Mouse (Mus musculus): ENCODE measurements around the gene Olfr983.

Gene Olfr983

DNA sequence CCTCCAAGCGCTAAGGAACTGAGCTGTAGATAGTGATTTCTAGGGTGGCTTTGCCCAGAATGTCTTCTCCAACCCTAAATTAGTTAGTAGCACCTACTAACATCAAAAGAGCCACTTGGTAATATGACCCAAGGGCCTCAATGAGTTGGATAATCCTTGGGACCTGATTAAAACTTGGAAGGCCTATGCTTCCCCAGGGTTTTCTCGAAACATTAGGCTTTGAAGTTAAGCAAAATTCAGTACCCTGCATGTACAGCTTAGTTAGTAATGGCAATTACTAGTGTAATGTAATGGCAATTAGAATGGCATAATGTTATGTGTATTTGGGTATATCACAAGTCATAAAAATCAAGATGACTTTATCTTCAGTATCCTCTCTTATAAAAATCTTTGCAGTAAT is at the start of gene Olfr983:
TSS of gene Olfr983 (minus strand) at position 101 of the 400 bp plus-strand sequence.
- DNase-seq (ENCODE audit: low read depth, low spot score): no peak

DNA sequence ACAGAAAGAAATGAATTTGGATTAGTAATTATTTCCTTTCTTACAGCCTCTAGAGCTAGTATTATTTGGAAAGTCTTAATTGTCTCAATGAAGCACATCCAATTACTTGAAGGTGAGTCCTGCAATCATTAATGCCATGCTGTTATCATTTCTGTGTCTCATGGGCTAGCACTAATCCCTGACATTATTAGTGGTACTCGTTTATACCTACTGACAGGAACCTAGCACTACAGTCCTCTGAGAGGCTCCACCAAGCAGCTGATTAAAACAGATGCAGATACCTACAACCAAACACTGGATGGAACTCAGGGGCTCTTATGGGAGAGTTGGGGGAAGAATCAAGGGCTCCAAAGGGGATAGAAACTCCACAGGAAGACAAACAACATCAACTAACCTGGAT is 48.1 kb upstream of the Olfr983 start:
- DNase-seq (ENCODE audit: low read depth, low spot score): no peak

DNA sequence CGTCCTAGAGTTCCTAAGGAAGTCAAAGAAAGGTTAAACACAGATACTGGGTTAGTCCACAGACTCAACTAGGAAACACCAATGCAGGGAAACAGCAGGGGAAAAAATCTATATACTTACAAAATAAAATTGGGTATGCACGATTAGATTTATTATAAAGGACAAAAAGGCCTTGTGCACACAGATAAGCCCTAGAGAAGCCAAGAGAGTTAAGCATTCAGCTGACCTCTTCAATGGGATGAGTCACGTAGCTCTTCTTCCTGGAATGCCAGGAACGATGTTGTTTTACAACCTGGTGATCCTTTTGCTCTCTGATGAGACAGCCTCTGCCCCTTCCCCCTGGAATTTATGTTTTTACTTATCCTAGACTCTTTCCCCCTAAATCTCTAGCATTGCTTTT is 46.1 kb upstream of the Olfr983 start:
- DNase-seq (ENCODE audit: low read depth, low spot score): no peak

GRCm38 (mm10) chr9:40136987-40137688 is 43.7 kb upstream of the Olfr983 start:
- DNase-seq (ENCODE audit: low read depth, low spot score): no peak

DNA sequence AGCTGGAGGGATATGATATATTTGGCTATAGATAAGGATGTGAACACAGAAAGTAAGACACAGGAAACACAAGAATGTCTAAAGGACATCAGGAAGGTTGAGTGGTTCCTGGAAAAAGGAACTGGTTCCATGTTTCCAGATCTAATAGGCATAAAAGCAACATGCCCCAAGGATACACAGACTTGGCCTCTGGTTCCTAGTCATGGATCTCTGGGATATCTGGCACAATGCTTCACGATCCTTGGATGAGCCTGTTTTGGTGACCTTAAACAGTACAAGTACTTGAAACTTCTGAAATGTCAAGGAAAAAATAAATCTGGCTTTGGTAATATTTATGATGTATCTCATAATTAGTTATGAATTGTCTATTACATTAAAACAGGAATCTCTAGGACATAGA is 37.2 kb upstream of the Olfr983 start:
- DNase-seq (ENCODE audit: low read depth, low spot score): no peak

DNA sequence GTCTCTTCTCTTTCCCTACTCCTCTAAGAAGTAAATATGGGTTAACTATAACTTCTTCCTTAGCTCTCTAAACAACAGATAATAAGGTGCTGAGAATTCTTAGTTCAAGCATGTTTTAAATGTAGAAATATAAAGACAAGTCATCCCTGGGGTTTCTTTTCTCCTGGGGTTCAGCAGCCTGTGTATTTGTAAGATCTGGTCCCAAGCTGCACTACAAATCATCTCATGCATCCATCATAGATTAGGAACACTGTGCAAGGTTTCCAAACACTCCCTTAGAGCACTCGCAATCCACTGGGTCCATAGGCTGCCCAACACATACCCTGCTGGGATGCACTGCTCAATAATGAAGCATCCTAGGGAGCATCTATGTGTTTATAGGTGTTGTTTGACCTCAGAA is 36.7 kb upstream of the Olfr983 start, which contains the start of gene Olfr985:
TSS of gene Olfr985 (minus strand) at position 101 of the 400 bp plus-strand sequence.
- DNase-seq (ENCODE audit: low read depth, low spot score): no peak

- no peak for DNase-seq (ENCODE audit: low read depth, low spot score)
Observed at GRCm38 (mm10) chr9:40117287-40117659, 23.9 kb upstream of the Olfr983 start.

- DNase-seq (ENCODE audit: low read depth, low spot score): no peak
Observed at GRCm38 (mm10) chr9:40116645-40117286, 23.4 kb upstream of the Olfr983 start.

DNA sequence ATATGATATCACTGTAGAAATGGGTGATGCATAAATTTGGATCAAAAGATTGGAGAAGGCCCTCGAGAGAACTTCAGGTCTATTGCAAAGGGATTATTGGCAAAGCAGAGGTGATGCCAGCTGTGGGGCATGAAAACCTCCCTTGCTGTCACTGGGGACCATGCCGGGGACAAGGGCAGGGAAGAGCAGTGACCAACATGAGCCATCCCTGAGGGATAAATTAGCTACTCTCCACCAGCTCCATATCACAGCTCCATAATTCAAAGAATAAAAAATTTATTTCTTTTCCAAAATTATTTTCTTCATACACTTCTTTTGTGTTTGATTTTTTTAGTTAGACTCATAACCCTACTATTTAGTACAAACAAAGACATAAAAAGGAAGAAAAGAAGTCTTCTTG is 20.7 kb upstream of the Olfr983 start, which contains the start of gene Olfr984:
TSS of gene Olfr984 (minus strand) at position 101 of the 400 bp plus-strand sequence.
- no peak for DNase-seq (ENCODE audit: low read depth, low spot score)

DNA sequence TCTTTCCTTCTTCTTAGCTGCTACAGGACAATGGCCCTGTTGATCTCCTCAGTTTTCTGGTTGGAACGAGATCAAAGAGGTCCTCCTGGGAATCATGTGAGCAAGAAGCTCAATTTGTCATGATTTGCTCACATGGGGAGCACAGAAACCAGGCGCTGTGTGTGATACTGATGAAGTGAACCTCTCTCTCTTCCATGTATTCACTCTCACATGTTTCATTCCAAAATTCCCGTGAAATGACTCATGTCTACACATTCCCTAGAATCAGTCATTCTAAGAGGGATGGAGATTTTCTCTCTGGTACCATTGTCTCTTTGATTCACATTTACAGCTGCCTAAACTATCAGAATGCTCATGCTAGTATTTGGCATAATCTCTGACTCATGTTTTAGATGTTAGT is 1.4 kb upstream of the Olfr983 start:
- no peak for DNase-seq (ENCODE audit: low read depth, low spot score)

DNA sequence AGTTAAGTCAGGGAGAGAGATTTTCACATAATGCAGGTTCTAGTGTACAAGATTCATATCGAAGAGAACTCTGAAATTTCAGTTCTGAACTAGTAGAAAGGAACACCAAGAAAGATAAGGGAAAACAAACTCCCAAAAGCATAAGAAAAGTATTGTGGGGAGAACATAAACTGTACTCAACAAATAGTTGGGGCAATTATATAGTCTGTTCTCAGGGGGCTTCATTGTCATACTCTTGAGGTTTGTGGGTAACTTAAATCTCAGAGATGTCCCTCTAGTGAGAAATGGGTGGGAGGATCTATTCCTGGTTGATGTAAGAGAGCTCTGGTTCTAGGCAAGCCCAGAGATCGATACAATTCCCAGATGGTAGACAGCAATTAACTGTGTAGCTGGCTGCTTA is 19.9 kb downstream of the Olfr983 start, which contains the start of gene Olfr982:
TSS of gene Olfr982 (plus strand) at position 301 of the 400 bp plus-strand sequence.
- DNase-seq (ENCODE audit: low read depth, low spot score): no peak

DNA sequence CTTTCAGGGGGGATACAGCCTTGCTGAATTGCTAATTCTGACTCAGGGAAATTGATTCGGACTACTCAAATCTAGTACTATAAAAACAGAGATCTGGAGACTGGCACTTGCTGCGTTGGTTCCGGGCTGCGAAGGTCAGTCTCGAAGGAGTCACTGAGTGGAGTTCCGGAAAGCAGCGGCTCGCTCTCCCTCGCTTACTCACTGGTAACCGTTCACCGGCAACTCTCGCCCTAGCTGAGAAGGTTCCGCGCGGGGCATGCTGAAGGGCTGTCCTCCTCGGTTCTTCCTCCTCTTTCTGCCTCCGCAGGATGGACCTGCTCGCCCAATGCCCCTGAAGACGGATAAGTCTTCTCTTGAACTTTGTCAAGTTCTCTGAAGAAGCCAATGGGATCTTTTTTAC is 43.3 kb downstream of the Olfr983 start:
- no peak for DNase-seq (ENCODE audit: low read depth, low spot score)
